Mouse (Mus musculus) C2C12 (cell line): ENCODE results near the gene Dohh. TPM values are rescaled to one million over a fixed set of nuclear protein-coding genes. Genes with fewer than 3 reads are reported as not detected.

Source experiments
- H3K27me3 ChIP-seq: one replicate; pipeline ENCODE4 v1.6.1; 2011; ENCODE audit not compliant: control insufficient read depth, insufficient read depth, insufficient read length
- H3K36me3 ChIP-seq: one replicate; pipeline ENCODE4 v1.6.1; 2011; ENCODE audit not compliant: control insufficient read depth, insufficient read depth
- H3K4me3 ChIP-seq: one replicate; pipeline ENCODE4 v1.5.1; 2011; ENCODE audit warnings: mild to moderate bottlenecking, control low read depth; ENCODE audit not compliant: poor library complexity, insufficient read depth, severe bottlenecking
- H3K79me2 ChIP-seq: one replicate; pipeline ENCODE4 v1.6.1; 2011; ENCODE audit not compliant: control insufficient read depth, insufficient read depth
- H3K79me3 ChIP-seq: one replicate; pipeline ENCODE4 v1.6.1; 2011; ENCODE audit warnings: low read depth, control low read depth
- H3ac ChIP-seq: one replicate; pipeline ENCODE3; 2011; ENCODE audit warnings: low read depth; ENCODE audit not compliant: control insufficient read depth, insufficient read length
- CEBPB ChIP-seq: IDR thresholded peaks from one replicate; pipeline ENCODE4 v1.6.1; 2011; ENCODE audit warnings: low read depth, mild to moderate bottlenecking, control low read depth, moderate library complexity
- CTCF ChIP-seq: IDR thresholded peaks from one replicate; pipeline ENCODE4 v1.5.1; 2011; ENCODE audit not compliant: control insufficient read depth, insufficient read depth, insufficient read length
- FOSL1 ChIP-seq: IDR thresholded peaks from one replicate; pipeline ENCODE4 v1.8.0; 2011; ENCODE audit warnings: mild to moderate bottlenecking, low read length; ENCODE audit not compliant: poor library complexity, insufficient read depth, severe bottlenecking
- MAX ChIP-seq: IDR thresholded peaks from one replicate; pipeline ENCODE4 v1.6.1; 2011; ENCODE audit warnings: mild to moderate bottlenecking, control low read depth
- MYOD1 ChIP-seq: IDR thresholded peaks from one replicate; pipeline ENCODE4 v1.6.1; 2011; ENCODE audit warnings: low read depth; ENCODE audit not compliant: control insufficient read depth, insufficient read length
- MYOG ChIP-seq: IDR thresholded peaks from one replicate; pipeline ENCODE4 v1.6.1; 2011; ENCODE audit not compliant: control insufficient read depth, insufficient read length; ENCODE audit errors: extremely low read depth
- USF1 ChIP-seq: IDR thresholded peaks from one replicate; pipeline ENCODE4 v1.6.1; 2011; ENCODE audit warnings: low read depth, mild to moderate bottlenecking, control low read depth, moderate library complexity
- polyA plus RNA-seq: library from polyadenylated mRNA; unstranded; fragments of >200 nt; fragmentation: generic; extraction: Trizol; gene quantifications from one replicate; pipeline ENCODE4 v1.2.1, GENCODE M21; 2012; ENCODE audit warnings: missing spikeins

Gene Dohh
- polyA plus RNA-seq, 1 experiment: 148 TPM

- Histone ChIP-seq H3K27me3 (no peaks in the 10 kb centered on the region), H3ac (no peak overlapping the region), H3K4me3 (no peak overlapping the region), H3K79me3 (peaks cover 21% of the 10 kb centered on the region), H3K36me3 (peaks cover 88% of the 10 kb centered on the region), H3K79me2 (peaks cover 57% of the 10 kb centered on the region)
- TF ChIP-seq CTCF (peak; percentile 67), USF1 (no peak)
These were observed 21.5 kb downstream of the Dohh start for GRCm38 (mm10) chr10:81405588-81406201.

DNA sequence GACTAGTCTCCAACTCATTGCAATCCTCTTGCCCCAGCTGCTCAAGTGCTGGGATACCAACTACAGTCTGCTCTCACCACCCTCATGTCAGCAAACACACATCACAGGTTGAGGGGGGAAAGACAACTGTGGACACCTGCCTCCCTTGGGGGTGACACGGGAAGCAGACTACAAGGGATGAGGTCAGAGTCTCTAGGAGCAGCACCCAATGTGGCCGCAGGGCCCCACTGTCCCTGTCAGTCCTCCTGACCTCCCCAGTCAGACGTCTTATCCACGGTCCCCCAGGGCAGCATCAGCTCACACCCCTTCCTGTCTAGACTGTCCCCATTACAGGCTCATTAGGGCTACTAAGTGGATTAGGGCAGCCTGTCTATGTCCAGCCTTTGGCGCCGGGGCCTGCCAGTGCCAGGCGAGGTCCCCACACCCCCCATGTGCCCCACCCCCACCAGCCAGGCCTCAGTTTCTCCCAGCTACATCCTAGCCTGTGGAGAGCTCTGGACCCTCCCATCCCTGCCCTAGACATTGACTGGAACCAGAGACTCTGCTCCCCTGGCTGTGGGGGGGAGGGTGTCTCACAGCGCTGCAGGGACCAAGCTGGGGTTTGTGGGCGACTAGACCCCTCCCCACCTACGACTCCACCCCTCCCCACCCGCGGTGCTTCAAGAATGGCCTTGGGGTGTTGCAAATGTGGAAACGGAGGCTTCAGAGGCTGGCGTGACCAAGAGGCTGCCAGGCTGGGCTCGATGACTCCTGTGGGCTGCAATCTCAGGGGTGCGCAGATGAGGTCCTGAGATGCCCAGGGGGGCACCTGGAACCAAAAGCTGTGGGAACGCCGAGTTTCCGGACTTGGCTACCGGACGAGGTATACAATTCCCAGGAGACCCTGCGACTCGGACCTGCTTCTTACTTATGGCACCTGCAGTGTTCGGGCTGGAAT is 22.5 kb downstream of the Dohh start:
- H3K79me2 ChIP-seq: peaks cover 68% of the 10 kb centered on the region
- no peak for TF ChIP-seq USF1
- no peak for TF ChIP-seq FOSL1
- no peak for TF ChIP-seq CTCF
- no peak for TF ChIP-seq MYOG
- peak overlapping the region; percentile 15 for H3ac ChIP-seq
- H3K36me3 ChIP-seq: peaks cover 86% of the 10 kb centered on the region
- H3K79me3 ChIP-seq: peaks cover 25% of the 10 kb centered on the region
- no peaks in the 10 kb centered on the region for H3K27me3 ChIP-seq
- H3K4me3 ChIP-seq: no peak overlapping the region

- Histone ChIP-seq H3K79me3 (peaks cover 25% of the 10 kb centered on the region), H3K27me3 (no peaks in the 10 kb centered on the region), H3K4me3 (no peak overlapping the region), H3K79me2 (peaks cover 70% of the 10 kb centered on the region), H3K36me3 (peaks cover 85% of the 10 kb centered on the region), H3ac (peak overlapping the region; percentile 15)
- TF ChIP-seq MYOG: no peak
- TF ChIP-seq CEBPB: no peak
- TF ChIP-seq USF1: peak; percentile 96
- peak; percentile 39 for TF ChIP-seq FOSL1
- TF ChIP-seq MAX: peak; percentile 39
- TF ChIP-seq CTCF: no peak
- no peak for TF ChIP-seq MYOD1
These were observed 23.6 kb downstream of the Dohh start for GRCm38 (mm10) chr10:81407539-81408423.

DNA sequence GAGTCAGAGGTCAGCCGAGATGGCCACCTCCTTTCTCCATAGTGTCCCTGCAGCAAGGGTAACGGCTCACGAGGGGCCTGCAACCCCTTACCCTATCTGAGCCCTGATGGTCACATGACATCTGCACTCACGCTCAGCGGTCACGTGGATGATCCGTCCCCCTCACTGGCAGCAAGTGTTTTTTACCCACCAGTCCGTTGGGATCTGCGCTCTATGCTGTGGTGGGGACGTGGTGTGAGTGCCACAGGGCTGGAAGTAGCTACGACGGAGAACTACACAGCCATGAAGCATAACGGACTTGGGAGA is 24.1 kb downstream of the Dohh start:
- Histone ChIP-seq H3K4me3 (no peak overlapping the region), H3K27me3 (no peaks in the 10 kb centered on the region), H3K36me3 (peaks cover 85% of the 10 kb centered on the region), H3ac (peak overlapping the region; percentile 12), H3K79me2 (peaks cover 74% of the 10 kb centered on the region), H3K79me3 (peaks cover 31% of the 10 kb centered on the region)
- no peak for TF ChIP-seq MYOG
- no peak for TF ChIP-seq MYOD1
- no peak for TF ChIP-seq CTCF
- TF ChIP-seq FOSL1: no peak
- no peak for TF ChIP-seq CEBPB
- TF ChIP-seq USF1: no peak
- TF ChIP-seq MAX: no peak

GRCm38 (mm10) chr10:81408871-81409291 is 24.7 kb downstream of the Dohh start:
- no peak for TF ChIP-seq CEBPB
- TF ChIP-seq MAX: peak; percentile 95
- TF ChIP-seq CTCF: peak; percentile 100
- TF ChIP-seq MYOD1: no peak
- H3K79me3 ChIP-seq: peaks cover 35% of the 10 kb centered on the region
- H3K27me3 ChIP-seq: no peaks in the 10 kb centered on the region
- H3K4me3 ChIP-seq: no peak overlapping the region
- peaks cover 85% of the 10 kb centered on the region for H3K36me3 ChIP-seq
- no peak overlapping the region for H3ac ChIP-seq
- H3K79me2 ChIP-seq: peaks cover 74% of the 10 kb centered on the region
